Mouse (Mus musculus): Measurements from ENCODE around the gene Pex13.
"Not testable (repeated sequence)": the region's sequence is repeated elsewhere in the genome, so short reads cannot be mapped to it uniquely, and the experiment has no call there.

The Pex13 gene

DNA sequence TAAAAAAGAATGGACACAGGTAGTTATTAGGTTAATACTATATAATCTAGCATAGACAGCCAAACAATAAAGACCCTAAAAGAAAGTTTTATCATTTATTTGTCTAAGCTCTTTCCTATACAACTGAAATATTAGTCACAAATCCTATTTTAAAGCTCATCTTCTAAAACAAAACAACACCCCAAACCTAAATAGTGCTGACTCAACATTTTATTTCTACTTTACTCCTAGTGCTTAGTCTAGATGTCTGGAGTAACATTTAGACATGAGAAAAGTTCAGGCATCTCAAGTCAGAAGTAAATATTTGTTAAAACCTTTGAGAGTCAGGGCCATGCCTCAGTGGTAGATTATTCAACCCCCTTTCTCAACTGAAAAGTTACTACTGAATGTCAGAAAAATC lies 18.3 kb downstream of the Pex13 start:
- no peak for DNase-seq (ENCODE audit: low read depth, low spot score)

GRCm38 (mm10) chr11:23634573-23634972 lies 31.2 kb downstream of the Pex13 start:
- DNase-seq (ENCODE audit: low read depth, low spot score) = peak; percentile 1

DNA sequence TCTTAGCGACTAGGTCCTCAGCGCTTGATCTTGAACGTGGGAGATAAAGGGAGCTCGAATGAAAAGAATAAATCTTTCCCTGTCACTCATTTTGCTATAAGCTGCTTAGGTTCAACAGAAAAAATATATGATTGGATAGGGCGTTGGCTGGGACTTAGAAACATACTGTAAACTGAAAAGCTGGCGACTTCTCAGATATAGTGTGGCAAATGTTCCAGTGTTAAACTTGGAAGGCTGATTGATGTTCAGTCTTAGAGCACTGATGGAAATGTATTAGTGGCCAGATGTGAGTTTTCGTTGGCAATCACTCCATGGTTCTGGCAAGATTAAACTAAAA lies 31.9 kb downstream of the Pex13 start:
- DNase-seq (ENCODE audit: low read depth, low spot score) = no peak

GRCm38 (mm10) chr11:23632945-23633878 lies 32.5 kb downstream of the Pex13 start, which contains the start of gene 0610010F05Rik:
0610010F05Rik (minus strand) TSS chr11:23633639.
- DNase-seq (ENCODE audit: low read depth, low spot score) = peak; percentile 94

GRCm38 (mm10) chr11:23630664-23631063 lies 35.1 kb downstream of the Pex13 start:
- peak; percentile 18 for DNase-seq (ENCODE audit: low read depth, low spot score)

GRCm38 (mm10) chr11:23618995-23619394 lies 46.8 kb downstream of the Pex13 start:
- no peak for DNase-seq (ENCODE audit: low read depth, low spot score)

DNA sequence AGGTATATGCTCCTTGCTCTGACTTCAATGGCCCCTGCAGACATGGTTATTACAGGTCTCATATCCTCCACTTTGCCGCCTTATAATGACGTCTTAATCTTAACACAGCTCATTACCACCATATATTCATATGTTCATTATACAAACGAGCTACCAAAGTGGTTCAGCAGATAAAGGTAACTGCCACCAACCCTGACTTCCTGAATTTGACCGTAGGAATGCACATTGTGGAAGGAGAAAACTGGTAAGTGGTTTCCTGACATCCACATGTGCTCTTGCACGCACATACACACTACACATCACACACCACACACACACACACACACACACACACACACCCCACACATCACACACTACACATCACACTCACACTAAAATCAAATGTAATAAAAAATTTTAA lies 51.2 kb downstream of the Pex13 start:
- DNase-seq (ENCODE audit: low read depth, low spot score) = no peak

DNA sequence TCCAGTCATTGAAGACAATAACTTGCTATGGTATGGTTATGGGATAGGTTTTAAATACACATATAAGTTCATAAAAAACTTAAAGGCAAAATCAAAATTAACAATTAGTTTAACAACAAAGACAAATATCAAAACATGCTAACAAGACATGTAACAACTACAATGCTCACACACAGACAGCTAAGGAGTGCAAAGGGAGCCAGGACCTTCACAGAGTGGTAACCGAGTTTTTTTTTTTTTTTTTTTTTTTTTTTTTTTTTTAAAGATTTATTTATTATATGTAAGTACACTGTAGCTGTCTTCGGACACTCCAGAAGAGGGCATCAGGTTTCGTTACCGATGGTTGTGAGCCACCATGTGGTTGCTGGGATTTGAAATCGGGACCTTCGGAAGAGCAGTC lies 58.5 kb downstream of the Pex13 start:
- DNase-seq (ENCODE audit: low read depth, low spot score) = not testable (repeated sequence)
